Mouse (Mus musculus): ENCODE data around the gene Tprkb. TPM values are rescaled to one million over a fixed set of nuclear protein-coding genes. Genes with fewer than 3 reads are reported as not detected.
"Not testable (repeated sequence)": the region's sequence is repeated elsewhere in the genome, so short reads cannot be mapped to it uniquely, and the experiment has no call there.

The Tprkb gene
- polyA plus RNA-seq, 1 experiment = 15.2 TPM

DNA sequence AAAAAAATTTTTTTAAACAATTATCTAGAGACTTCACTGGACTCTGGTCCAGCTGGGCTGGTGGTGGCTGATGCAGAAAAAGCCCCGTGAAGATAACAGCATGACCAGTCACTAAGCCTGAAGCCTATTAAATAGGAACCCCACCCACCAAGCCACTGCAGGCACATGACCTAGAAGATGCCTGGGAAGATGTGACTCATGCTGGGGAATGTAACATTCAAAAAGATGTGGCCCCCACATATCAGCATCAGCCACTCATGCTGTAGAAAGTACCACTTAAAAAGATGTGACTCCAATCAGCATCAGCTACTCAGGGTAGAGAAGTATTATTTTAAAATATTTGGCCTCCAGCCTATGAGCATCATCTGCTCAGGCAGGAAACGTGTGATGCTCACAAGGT, 58.2 kb downstream of the Tprkb start:
- DNase-seq = no peak
- H3K4me3 ChIP-seq (replicated peaks; ENCODE audit: extremely low read depth, low read depth, low read length) = no peak overlapping the region
- no peak for TF ChIP-seq CTCF (IDR thresholded peaks at IDR 0.05; ENCODE audit: insufficient read depth, low read length)
- no peak for TF ChIP-seq POLR2A (IDR thresholded peaks at IDR 0.05; ENCODE audit: borderline replicate concordance, extremely low read depth, low read depth, low read length)
- WGBS = 50% methylated on average over 2 of the region's 2 CpGs
- H3K4me1 ChIP-seq (ENCODE audit: control insufficient read depth, insufficient read depth, low read length) = no peaks in the 10 kb centered on the region

GRCm38 (mm10) chr6:85972699-85973098, 61.0 kb downstream of the Tprkb start:
- Histone ChIP-seq H3K4me1 (ENCODE audit: control insufficient read depth, insufficient read depth, low read length) (no peaks in the 10 kb centered on the region), H3K4me3 (replicated peaks; ENCODE audit: extremely low read depth, low read depth, low read length) (no peak overlapping the region)
- no peak for DNase-seq
- WGBS = 52% methylated on average over 3 of the region's 3 CpGs
- TF ChIP-seq POLR2A (IDR thresholded peaks at IDR 0.05; ENCODE audit: borderline replicate concordance, extremely low read depth, low read depth, low read length) = no peak

DNA sequence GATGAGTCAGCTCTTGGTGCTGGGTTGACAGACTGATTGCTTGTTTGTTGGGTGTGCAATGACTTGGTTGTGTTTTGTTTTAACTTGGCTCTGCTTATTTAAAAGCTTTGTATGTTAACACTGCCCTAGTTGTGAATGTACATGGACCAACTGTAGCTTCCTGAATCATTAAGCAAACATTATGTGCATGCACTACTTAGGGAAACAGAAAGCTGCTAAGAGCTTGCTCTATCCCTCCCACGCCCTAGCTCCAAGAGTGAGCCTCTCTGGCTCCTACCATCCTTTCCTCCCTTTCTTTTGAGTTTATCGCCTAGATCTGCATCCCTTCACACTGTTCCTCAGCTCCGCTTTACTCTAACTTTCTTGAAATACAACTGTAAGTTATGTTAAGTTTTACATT, 61.7 kb downstream of the Tprkb start:
- Histone ChIP-seq H3K4me1 (ENCODE audit: control insufficient read depth, insufficient read depth, low read length) (no peaks in the 10 kb centered on the region), H3K4me3 (replicated peaks; ENCODE audit: extremely low read depth, low read depth, low read length) (no peak overlapping the region)
- DNase-seq = no peak
- TF ChIP-seq CTCF (IDR thresholded peaks at IDR 0.05; ENCODE audit: insufficient read depth, low read length) (no peak), POLR2A (IDR thresholded peaks at IDR 0.05; ENCODE audit: borderline replicate concordance, extremely low read depth, low read depth, low read length) (no peak)
- WGBS = 58% methylated on average over 3 of the region's 3 CpGs

DNA sequence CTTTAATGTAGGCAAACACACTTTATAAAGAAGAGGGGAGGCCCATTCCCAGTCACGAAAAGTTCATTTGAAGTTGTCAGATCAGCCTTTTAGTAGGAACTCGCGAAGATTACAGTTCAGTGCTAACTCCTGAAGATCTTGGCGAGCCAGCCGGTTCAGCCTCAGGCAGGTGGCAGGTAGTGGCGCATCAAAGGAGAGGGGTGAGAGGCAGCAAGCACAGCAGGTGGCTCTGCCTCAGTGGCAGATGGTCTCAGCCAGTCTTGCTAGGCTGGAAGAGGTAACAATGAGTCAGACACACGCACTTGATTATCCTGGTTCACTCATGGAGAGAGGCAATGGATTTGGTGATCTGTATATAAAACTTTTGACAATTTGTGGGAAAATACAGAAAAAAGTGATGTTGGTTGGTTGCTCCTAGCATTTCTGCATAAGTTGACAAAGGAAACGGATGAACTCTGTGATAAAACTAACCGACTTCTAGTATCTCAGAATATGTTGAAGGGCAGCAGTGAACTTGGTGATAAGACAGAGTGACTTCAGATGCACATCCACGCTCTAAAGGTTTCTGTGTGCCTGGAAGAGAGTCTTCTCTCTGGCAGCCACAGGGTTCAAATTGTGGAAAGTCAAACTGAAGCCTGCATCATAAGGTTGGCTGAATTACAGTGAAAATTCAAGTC, 63.4 kb downstream of the Tprkb start:
- Histone ChIP-seq H3K4me3 (replicated peaks; ENCODE audit: extremely low read depth, low read depth, low read length) (no peak overlapping the region), H3K4me1 (ENCODE audit: control insufficient read depth, insufficient read depth, low read length) (no peaks in the 10 kb centered on the region)
- TF ChIP-seq POLR2A (IDR thresholded peaks at IDR 0.05; ENCODE audit: borderline replicate concordance, extremely low read depth, low read depth, low read length) (no peak), CTCF (IDR thresholded peaks at IDR 0.05; ENCODE audit: insufficient read depth, low read length) (no peak)
- no peak for DNase-seq
- 68% methylated on average over 10 of the region's 10 CpGs for WGBS

DNA sequence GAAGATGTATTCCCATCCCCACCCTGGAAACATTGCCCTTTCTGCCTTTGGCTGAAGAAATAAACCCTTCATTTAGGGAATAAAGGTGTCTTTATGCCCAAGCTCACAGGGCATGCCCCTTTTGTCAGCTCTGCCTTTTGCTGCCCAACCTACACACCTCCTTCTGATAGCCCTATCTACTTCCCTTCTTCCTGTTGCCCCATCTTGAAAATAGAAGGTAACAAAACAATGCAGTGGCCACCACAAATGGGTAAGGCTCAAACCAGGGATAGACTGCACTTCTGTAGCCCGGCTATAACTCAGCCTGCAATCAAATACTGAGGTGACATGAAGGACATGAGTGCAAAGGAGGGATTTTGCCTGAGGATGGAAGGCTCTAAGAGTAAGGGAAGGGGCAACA, 64.1 kb downstream of the Tprkb start:
- Histone ChIP-seq H3K4me3 (replicated peaks; ENCODE audit: extremely low read depth, low read depth, low read length) (no peak overlapping the region), H3K4me1 (ENCODE audit: control insufficient read depth, insufficient read depth, low read length) (no peaks in the 10 kb centered on the region)
- no peak for DNase-seq
- TF ChIP-seq CTCF (IDR thresholded peaks at IDR 0.05; ENCODE audit: insufficient read depth, low read length) (no peak), POLR2A (IDR thresholded peaks at IDR 0.05; ENCODE audit: borderline replicate concordance, extremely low read depth, low read depth, low read length) (no peak)
- WGBS = 85% methylated on average over 1 of the region's 1 CpGs

DNA sequence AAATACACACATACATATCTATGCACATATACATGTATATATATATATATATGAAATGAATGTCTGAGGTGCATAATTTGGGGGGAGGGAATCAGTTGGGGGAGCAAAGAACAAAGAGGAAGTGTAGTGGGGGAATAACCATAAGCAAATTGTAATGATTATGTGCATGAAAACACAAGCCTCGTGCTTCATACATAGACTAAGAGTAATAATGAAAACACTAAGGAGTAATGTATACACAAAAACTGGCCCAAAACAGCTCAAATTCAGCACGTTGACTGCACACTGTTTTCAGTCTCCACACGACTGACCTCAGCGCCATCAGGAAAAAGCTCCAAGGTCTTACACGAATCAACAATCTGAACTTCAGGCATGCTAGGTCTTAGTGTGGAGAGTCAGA, 64.6 kb downstream of the Tprkb start:
- TF ChIP-seq CTCF (IDR thresholded peaks at IDR 0.05; ENCODE audit: insufficient read depth, low read length) (no peak), POLR2A (IDR thresholded peaks at IDR 0.05; ENCODE audit: borderline replicate concordance, extremely low read depth, low read depth, low read length) (no peak)
- Histone ChIP-seq H3K4me1 (ENCODE audit: control insufficient read depth, insufficient read depth, low read length) (no peaks in the 10 kb centered on the region), H3K4me3 (replicated peaks; ENCODE audit: extremely low read depth, low read depth, low read length) (no peak overlapping the region)
- 79% methylated on average over 5 of the region's 5 CpGs for WGBS
- no peak for DNase-seq

GRCm38 (mm10) chr6:85978736-85979135, 67.1 kb downstream of the Tprkb start:
- 75% methylated on average over 4 of the region's 4 CpGs for WGBS
- DNase-seq; H3K4me3 ChIP-seq (replicated peaks; ENCODE audit: extremely low read depth, low read depth, low read length); H3K4me1 ChIP-seq (ENCODE audit: control insufficient read depth, insufficient read depth, low read length): not testable (repeated sequence)

Other genes with a start within 250 kb of the Tprkb start
- gene Nat8f7, start 198.7 kb upstream of the Tprkb start, polyA plus RNA-seq (2012; rRNA removed) = 6.3 and 7.9 TPM in 2 replicates
- gene Nat8f3, start 146.1 kb upstream of the Tprkb start, polyA plus RNA-seq (2012; rRNA removed) = 3.6 and 5.2 TPM in 2 replicates
- gene Nat8f6, start 90.9 kb upstream of the Tprkb start, polyA plus RNA-seq (2012; rRNA removed) = 1.4 and 4.3 TPM in 2 replicates
- 0.27 TPM in 1 of 2 replicates, not detected in the other for gene Nat8f5, start 90.9 kb upstream of the Tprkb start, polyA plus RNA-seq (2012; rRNA removed)
- gene Nat8, start 79.8 kb upstream of the Tprkb start, polyA plus RNA-seq (2012; rRNA removed) = 0.31 and 0.45 TPM in 2 replicates
- gene Nat8f2, start 42.7 kb upstream of the Tprkb start, polyA plus RNA-seq (2012; rRNA removed) = 0.03 and 0.11 TPM in 2 replicates
- 1.3 and 1.9 TPM in 2 replicates for gene Nat8f4, start 7.0 kb upstream of the Tprkb start, polyA plus RNA-seq (2012; rRNA removed)
- gene Nat8f1, start 3.8 kb downstream of the Tprkb start, polyA plus RNA-seq (2012; rRNA removed) = 5.4 and 7.5 TPM in 2 replicates
- 32.6 and 34.7 TPM in 2 replicates for gene Dusp11, start 49.8 kb downstream of the Tprkb start, polyA plus RNA-seq (2012; rRNA removed)
- gene Figla, start 104.3 kb downstream of the Tprkb start, polyA plus RNA-seq (2012; rRNA removed) = not detected in 2 replicates
- gene Add2, start 116.8 kb downstream of the Tprkb start, polyA plus RNA-seq (2012; rRNA removed) = 0.17 and 0.80 TPM in 2 replicates